Mouse (Mus musculus) midbrain, embryonic 16.5 days (tissue): ENCODE measurements around the gene Tcf15. TPM values are rescaled to one million over a fixed set of nuclear protein-coding genes. Genes with fewer than 3 reads are reported as not detected.
A peak's percentile ranks its signal among the peaks of the same experiment; 100 is the strongest.

Source experiments
- ATAC-seq: fragments of 200-750 bp; cut with Nextera tagmentation; 2 replicates; pipeline ENCODE4 v1.8.0; 2017; ENCODE audit warnings: moderate TSS enrichment
- H3K27ac ChIP-seq: fragments of 300-500 bp; sonication (generic); 2 replicates; pipeline ENCODE4 v1.5.1; 2014; ENCODE audit warnings: mild to moderate bottlenecking, low read length, mixed read lengths
- H3K27me3 ChIP-seq: fragments of 300-500 bp; sonication (generic); 2 replicates; pipeline ENCODE4 v1.6.1; 2014; ENCODE audit warnings: low read depth, low read length, mixed read lengths; ENCODE audit not compliant: control insufficient read depth, insufficient read depth
- H3K36me3 ChIP-seq: fragments of 300-500 bp; sonication (generic); 2 replicates; pipeline ENCODE4 v1.6.1; 2014; ENCODE audit warnings: mild to moderate bottlenecking, low read length, moderate library complexity, mixed read lengths; ENCODE audit not compliant: control insufficient read depth, insufficient read depth
- H3K4me1 ChIP-seq: fragments of 300-500 bp; sonication (generic); 2 replicates; pipeline ENCODE4 v1.6.1; 2014; ENCODE audit warnings: mild to moderate bottlenecking, low read length, mixed read lengths; ENCODE audit not compliant: control insufficient read depth, insufficient read depth
- H3K4me2 ChIP-seq: fragments of 300-500 bp; sonication (generic); 2 replicates; pipeline ENCODE4 v1.6.1; 2014; ENCODE audit warnings: mild to moderate bottlenecking, low read length, mixed read lengths
- H3K4me3 ChIP-seq: fragments of 300-500 bp; sonication (generic); 2 replicates; pipeline ENCODE4 v1.5.1; 2014; ENCODE audit warnings: low read depth, mild to moderate bottlenecking, low read length, moderate library complexity, mixed read lengths
- H3K9ac ChIP-seq: fragments of 300-500 bp; sonication (generic); 2 replicates; pipeline ENCODE4 v1.6.1; 2014; ENCODE audit warnings: low read depth, low read length, mixed read lengths
- H3K9me3 ChIP-seq: fragments of 300-500 bp; sonication (generic); replicated peaks from 2 replicates; pipeline ENCODE4 v1.6.1; 2014; ENCODE audit warnings: mild to moderate bottlenecking, low read length, mixed read lengths; ENCODE audit not compliant: control insufficient read depth, poor library complexity, severe bottlenecking
- WGBS: fragments of 180-500 bp; shearing (Covaris S2); extraction: QIAGEN DNeasy Blood & Tissue Kit; methylation state at CpG from one replicate; pipeline ENCODE4 v1.1.7; 2014; 5-methylcytosine and 5-hydroxymethylcytosine counted together
- polyA plus RNA-seq: library from polyadenylated mRNA; unstranded; fragments of >200 nt; fragmentation: Nextera tagmentation; extraction: Ambion mirVana; gene quantifications from 2 replicates; pipeline ENCODE4 v1.2.1, GENCODE M21; 2015

Gene Tcf15
- polyA plus RNA-seq, 1 experiment from 2014 or later, result 0.69 TPM

GRCm38 (mm10) chr2:152169377-152169776 is 26.0 kb downstream of the Tcf15 start:
- no peak for ATAC-seq
- Histone ChIP-seq H3K4me2 (no peak overlapping the region), H3K9ac (no peak overlapping the region), H3K36me3 (no peaks in the 10 kb centered on the region), H3K27me3 (no peaks in the 10 kb centered on the region), H3K4me1 (peaks cover 8% of the 10 kb centered on the region), H3K9me3 (0 out of 2 replicates have a peak, but pooled peaks cover 3% of the 10 kb centered on the region), H3K4me3 (no peak overlapping the region), H3K27ac (no peak overlapping the region)
- WGBS, result 97% methylated on average over 1 of the region's 1 CpGs

- no peak overlapping the region for H3K4me2 ChIP-seq
- no peak for ATAC-seq
- no peak overlapping the region for H3K4me3 ChIP-seq
- H3K4me1 ChIP-seq, result peaks cover 5% of the 10 kb centered on the region; the same call in 1 of the 2 replicates
- H3K9ac ChIP-seq, result no peak overlapping the region
- no peaks in the 10 kb centered on the region for H3K9me3 ChIP-seq
- H3K36me3 ChIP-seq, result no peaks in the 10 kb centered on the region
- no peaks in the 10 kb centered on the region for H3K27me3 ChIP-seq
- no peak overlapping the region for H3K27ac ChIP-seq
- WGBS, result 88% methylated on average over 3 of the region's 3 CpGs
These were observed 31.5 kb downstream of the Tcf15 start for GRCm38 (mm10) chr2:152174861-152175260.

DNA sequence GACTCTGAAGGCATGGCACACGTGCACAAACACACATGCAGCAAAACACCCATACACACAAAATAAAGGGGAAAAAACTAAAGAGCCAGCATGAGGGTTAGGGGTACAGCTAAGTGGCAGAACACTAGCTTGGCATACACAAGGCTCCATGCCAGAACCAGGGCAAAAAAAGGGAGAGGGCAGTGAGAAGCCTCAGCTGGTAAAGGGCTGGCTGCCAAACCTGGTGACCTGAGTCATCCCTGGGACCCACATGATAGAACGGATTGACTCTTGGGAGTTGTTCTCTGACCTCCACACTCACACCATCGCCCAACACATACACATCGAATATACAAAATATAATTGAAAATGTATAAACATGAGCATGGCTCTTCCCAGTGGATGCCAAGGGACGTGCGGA is 33.3 kb downstream of the Tcf15 start:
- H3K27ac ChIP-seq, result no peak overlapping the region
- ATAC-seq, result no peak
- H3K9me3 ChIP-seq, result no peaks in the 10 kb centered on the region
- no peak overlapping the region for H3K4me3 ChIP-seq
- no peaks in the 10 kb centered on the region for H3K27me3 ChIP-seq
- H3K36me3 ChIP-seq, result no peaks in the 10 kb centered on the region
- no peak overlapping the region for H3K9ac ChIP-seq
- H3K4me1 ChIP-seq, result peaks cover 5% of the 10 kb centered on the region; the same call in 1 of the 2 replicates
- no peak overlapping the region for H3K4me2 ChIP-seq
- WGBS, result 81% methylated on average over 6 of the region's 6 CpGs

- Histone ChIP-seq H3K4me1 (peaks cover 5% of the 10 kb centered on the region; the same call in 1 of the 2 replicates), H3K9me3 (no peaks in the 10 kb centered on the region), H3K27ac (no peak overlapping the region), H3K36me3 (no peaks in the 10 kb centered on the region), H3K4me3 (no peak overlapping the region), H3K4me2 (peak overlapping the region; percentile 40), H3K9ac (no peak overlapping the region; the same call in 1 of the 2 replicates), H3K27me3 (no peaks in the 10 kb centered on the region)
- no peak for ATAC-seq
- WGBS, result 5% methylated on average over 24 of the region's 24 CpGs
These were observed 33.9 kb downstream of the Tcf15 start for GRCm38 (mm10) chr2:152177162-152177805.

DNA sequence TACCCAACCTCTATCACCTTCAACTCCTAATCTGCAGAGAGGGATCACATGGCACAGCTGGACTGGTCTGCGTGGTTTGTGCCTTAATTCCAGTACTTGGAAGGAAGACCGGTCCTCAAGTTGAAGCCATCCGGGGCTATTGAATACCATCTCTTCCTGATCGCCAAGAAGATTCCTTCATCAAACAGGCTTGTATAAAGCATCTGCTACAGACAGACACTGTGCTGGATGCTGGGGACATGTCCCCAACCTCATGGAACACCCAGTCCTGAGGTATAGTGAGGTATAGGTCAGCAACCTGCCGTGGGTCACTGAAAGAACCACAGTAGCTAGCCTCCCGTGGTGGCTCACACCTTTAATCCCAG is 34.4 kb downstream of the Tcf15 start:
- no peak for ATAC-seq
- H3K4me2 ChIP-seq, result no peak overlapping the region
- H3K27me3 ChIP-seq, result no peaks in the 10 kb centered on the region
- H3K4me3 ChIP-seq, result no peak overlapping the region
- no peaks in the 10 kb centered on the region for H3K9me3 ChIP-seq
- 69% methylated on average over 6 of the region's 6 CpGs for WGBS
- no peak overlapping the region for H3K27ac ChIP-seq
- H3K36me3 ChIP-seq, result no peaks in the 10 kb centered on the region
- H3K4me1 ChIP-seq, result peaks cover 5% of the 10 kb centered on the region; the same call in 1 of the 2 replicates
- H3K9ac ChIP-seq, result no peak overlapping the region

DNA sequence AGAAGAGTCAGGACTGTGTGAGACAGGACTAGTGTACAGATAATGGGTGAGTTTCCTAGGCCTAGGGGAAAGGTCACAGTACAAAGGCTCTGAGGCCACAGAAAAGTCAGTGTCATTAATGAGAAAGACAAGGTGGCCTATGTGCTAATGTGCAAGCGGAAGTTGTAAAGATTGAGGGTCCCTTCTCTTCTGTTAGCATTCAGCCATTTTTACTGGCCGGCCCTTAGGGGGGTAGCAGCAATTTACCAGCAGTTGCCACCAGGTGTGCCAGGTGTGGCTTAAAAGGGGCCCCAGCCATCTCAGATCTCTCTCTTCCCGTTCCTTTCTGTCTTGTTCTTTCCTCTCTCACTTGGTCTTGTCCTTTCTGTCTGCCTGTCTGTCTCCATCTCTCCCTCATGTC is 35.0 kb downstream of the Tcf15 start:
- WGBS, result 96% methylated on average over 3 of the region's 3 CpGs
- no peak for ATAC-seq
- Histone ChIP-seq H3K36me3 (no peaks in the 10 kb centered on the region), H3K9me3 (no peaks in the 10 kb centered on the region), H3K27me3 (no peaks in the 10 kb centered on the region), H3K9ac (no peak overlapping the region), H3K27ac (no peak overlapping the region), H3K4me2 (no peak overlapping the region), H3K4me3 (no peak overlapping the region), H3K4me1 (peaks cover 5% of the 10 kb centered on the region; the same call in 1 of the 2 replicates)

DNA sequence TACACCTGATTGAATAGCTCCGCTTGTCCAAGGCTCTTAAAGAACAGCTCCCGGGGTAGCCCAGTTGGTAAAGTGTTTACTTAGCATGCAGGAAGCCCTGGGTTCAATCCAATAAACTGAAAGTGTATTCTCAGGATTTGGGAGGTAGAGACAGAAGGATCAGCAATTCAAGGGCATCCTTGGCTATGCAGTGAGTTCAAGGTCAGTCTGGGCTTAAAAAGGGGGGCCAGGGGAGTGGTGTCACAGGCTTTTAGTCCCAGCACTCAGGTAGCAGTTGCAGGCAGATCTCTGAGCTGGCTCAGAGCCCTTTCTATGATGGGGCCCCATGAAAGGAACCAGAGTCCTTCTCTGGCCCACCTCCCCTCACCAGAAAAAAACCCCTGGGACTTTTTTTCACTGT is 35.9 kb downstream of the Tcf15 start:
- no peaks in the 10 kb centered on the region for H3K36me3 ChIP-seq
- 78% methylated on average over 2 of the region's 2 CpGs for WGBS
- no peaks in the 10 kb centered on the region for H3K27me3 ChIP-seq
- no peak overlapping the region for H3K4me3 ChIP-seq
- no peak overlapping the region for H3K27ac ChIP-seq
- no peaks in the 10 kb centered on the region for H3K9me3 ChIP-seq
- H3K9ac ChIP-seq, result no peak overlapping the region
- peaks cover 5% of the 10 kb centered on the region; the same call in 1 of the 2 replicates for H3K4me1 ChIP-seq
- no peak for ATAC-seq
- no peak overlapping the region for H3K4me2 ChIP-seq

GRCm38 (mm10) chr2:152180323-152180722 is 37.0 kb downstream of the Tcf15 start:
- Histone ChIP-seq H3K4me3 (no peak overlapping the region), H3K4me2 (no peak overlapping the region), H3K9me3 (no peaks in the 10 kb centered on the region), H3K27me3 (no peaks in the 10 kb centered on the region), H3K27ac (no peak overlapping the region), H3K9ac (no peak overlapping the region), H3K36me3 (no peaks in the 10 kb centered on the region), H3K4me1 (peaks cover 5% of the 10 kb centered on the region; the same call in 1 of the 2 replicates)
- no peak for ATAC-seq
- WGBS, result 69% methylated on average over 6 of the region's 6 CpGs

DNA sequence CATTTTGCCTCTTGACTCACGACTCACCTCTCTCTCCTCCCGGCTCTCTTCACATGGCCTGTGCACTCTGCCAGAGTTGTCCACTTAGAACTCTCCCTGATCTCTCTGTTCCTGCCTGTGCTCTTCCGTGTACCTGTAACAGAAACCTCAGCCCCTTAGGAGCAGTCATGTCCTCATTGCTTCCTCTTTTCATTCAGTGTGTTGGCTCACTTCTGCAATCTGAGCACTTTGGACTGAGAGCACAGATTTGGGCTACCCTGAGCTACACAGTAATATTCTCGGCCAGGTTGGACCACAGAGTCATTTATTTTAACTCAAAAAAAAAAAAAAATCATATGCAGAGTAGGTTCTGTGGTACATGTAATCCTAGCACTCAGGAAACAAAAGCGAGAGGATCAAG is 43.8 kb downstream of the Tcf15 start:
- no peak overlapping the region for H3K27ac ChIP-seq
- H3K27me3 ChIP-seq, result no peaks in the 10 kb centered on the region
- no peak for ATAC-seq
- no peaks in the 10 kb centered on the region for H3K36me3 ChIP-seq
- no peak overlapping the region for H3K4me3 ChIP-seq
- WGBS, result 85% methylated on average over 5 of the region's 5 CpGs
- no peak overlapping the region for H3K4me2 ChIP-seq
- no peak overlapping the region for H3K9ac ChIP-seq
- H3K9me3 ChIP-seq, result no peaks in the 10 kb centered on the region
- H3K4me1 ChIP-seq, result no peaks in the 10 kb centered on the region
